Mouse (Mus musculus): Measurements from ENCODE around the gene Rasl10b.

Rasl10b gene

DNA sequence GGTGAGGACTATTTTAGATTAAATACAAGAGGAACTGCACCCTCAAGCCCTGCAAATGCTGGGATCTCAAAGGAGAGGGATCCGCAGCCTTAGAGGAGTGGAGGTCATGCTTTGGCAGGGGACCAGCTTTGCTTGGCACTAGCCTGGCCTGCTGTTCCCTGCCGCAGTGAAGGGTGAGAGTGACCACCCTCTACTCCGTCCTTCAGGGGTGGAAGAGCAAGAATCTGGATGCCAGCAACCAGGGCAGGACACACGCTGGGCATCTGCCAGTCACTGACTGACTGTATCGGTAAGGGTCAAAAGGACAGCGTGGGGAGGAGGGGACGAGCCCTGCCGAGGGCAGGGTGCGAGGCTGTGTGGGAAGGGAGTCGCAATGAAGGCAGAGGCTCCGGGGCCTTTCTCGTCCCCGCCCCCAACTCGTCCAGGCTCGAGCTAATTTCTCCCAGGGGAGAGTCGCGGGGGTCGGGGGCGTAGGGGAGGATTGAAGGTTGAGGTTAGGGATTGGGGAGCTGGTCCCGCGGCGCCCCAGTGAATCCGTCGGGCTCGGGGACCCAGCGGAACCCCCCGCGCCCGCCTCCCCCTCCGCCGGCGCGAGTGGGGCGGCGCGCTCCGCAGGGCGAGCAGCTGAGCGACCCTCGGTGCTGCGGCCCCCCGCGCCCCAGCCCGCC lies at the start of gene Rasl10b:
Rasl10b (plus strand) TSS at position 51 of the 668 bp plus-strand sequence.
- DNase-seq, result no peak

DNA sequence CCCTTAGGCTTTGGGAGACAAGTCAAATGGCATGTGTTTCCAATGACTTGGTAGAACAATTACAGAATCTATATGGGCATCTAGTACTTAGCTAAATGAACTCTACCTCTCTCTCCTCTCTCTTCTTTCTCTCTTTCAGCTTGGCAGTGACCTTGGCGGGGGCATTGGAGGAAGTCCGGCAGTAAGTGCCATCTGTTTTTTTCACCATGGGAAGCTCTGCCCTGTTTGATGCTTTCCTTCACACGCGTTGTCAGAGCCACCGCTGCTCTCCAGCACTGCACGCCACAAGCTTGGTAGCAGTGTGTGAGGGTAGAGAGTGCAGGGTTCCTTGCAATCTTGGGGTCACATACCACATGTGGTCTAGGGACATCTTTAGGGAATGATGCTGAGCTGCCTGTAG lies 44.3 kb upstream of the Rasl10b start:
- no peak for DNase-seq

DNA sequence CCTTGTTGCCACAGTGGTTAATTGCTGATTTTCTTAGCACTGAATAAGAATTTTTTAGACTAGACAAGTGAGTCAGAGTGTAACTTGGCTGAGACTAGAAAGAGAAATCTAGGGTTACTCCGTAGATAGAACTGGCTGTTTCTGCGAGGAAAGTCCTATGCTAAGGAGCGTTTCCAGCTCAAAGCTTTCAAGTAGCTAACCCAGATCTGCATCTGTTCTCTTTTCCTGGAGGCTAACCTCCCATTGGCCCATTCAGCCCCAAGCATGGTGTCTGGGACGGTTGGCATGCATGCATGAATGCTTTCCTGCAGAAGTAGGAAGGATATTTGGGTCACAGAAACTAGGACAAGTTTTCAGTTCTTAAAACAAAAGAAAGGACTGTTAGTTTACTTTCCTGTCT lies 37.7 kb upstream of the Rasl10b start:
- DNase-seq, result no peak

DNA sequence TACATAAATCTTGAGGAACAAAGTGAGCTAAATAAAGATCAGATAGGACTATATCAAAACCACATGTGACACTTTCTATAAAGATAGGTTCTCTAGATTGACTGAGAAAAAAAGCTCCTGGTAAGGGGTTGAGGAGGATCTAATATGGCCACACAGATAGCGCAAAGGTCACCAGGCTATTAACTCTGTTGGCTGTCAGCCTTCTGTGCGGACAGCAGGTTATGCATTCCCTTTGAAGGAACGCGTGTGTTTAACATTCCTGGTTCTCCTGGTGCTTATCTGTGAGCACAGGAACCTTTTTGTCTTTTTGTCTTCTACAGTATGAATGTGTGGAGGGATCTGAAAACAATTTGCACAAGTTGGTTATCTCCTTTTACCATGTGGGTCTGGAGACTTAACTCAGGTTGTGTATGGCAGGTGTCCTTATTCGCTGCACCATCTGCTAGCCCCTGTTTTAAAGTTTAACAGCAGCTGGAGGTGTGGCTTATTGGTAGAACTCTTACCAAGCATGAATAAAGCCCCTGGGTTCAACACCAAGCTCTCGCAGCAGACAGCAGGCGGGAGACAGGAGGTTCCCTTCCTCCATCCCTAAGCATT lies 29.1 kb upstream of the Rasl10b start:
- no peak for DNase-seq

GRCm38 (mm10) chr11:83382876-83383531 lies 25.9 kb upstream of the Rasl10b start:
- no peak for DNase-seq

GRCm38 (mm10) chr11:83383532-83383887 lies 25.4 kb upstream of the Rasl10b start:
- no peak for DNase-seq

DNA sequence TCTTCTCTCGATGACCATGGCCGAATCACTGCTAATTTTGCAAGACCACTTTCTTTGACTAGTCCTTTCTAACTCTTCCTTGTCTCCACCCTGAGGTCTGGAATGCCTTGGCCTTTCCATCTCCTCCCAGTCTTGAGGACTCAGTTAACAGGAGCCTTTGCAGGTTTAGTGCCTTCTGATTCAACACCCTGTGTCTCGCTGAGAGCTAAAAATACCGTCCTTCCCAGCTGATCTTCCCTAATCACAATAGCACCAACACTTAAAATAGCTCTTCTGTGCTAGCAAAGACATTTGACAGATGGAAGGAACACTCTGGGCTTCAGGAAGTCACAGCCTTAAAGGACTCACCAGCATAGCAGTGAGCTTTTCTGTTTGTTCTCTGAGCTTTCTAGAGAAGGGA lies 15.9 kb upstream of the Rasl10b start:
- no peak for DNase-seq

DNA sequence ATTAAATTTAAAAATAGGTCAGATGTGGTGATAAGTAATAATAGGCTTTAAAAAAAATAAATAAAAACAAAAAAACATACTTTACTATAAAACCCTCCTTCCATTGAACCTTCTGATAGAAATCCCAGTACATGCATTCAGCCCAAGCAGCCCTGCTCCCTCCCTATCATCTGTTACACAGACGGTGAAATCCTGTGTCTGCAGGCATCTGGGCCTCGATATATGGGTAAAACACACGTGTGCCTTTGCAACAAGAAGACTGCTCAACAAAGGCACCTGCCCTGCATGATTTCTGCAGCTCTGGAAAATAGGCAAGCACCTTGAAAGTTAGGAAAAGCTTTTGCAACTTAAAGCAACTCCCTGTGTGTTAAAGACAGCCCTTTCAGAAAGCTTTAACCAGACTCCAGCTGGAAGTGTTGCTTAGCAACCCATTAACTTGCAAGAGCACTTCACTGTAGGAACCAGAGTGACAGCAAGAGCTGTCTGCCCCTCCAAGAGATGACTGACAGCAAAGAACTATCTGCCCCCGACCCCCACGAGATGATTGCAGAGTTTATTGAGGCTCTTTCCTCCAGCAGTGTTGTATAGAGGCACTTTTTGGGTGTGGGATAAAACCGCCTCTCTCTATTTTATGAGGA lies 14.0 kb upstream of the Rasl10b start:
- no peak for DNase-seq

DNA sequence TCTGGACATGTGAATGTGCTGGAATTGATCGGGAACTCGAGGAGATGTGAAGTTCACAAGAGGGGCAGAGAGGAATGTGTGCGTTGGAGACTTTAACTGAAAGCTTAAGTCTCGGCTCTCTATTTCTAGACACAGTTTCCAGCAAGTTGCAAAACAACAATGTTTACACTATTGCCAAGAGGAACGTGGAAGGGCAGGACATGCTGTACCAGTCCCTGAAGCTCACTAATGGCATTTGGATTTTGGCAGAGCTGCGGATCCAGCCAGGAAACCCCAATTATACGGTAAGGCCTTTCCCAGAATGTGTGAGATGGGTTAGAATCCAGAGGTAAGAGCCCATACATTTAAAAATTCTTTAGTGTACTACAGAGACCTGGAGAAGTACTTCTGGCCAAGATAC lies 11.3 kb upstream of the Rasl10b start:
- no peak for DNase-seq

DNA sequence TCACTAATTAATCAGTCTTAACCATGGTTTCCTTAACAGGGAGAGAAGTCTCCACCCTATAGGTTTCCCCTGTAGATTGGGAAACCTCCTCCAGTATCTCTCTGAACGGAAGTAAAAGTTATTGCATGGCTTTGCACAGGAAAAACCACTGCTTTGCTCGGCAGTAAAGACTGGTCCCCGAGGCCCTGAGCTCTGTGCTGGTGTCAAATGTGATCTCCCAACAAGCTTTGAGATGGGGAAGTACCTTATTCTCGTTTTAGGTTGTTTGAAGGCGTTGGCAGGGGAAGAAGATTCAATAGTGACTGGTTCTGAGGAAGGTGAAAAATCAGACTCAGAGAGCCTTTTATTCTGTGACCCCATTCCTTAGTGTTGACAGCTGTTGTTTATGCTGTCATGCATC lies 10.2 kb upstream of the Rasl10b start:
- no peak for DNase-seq

DNA sequence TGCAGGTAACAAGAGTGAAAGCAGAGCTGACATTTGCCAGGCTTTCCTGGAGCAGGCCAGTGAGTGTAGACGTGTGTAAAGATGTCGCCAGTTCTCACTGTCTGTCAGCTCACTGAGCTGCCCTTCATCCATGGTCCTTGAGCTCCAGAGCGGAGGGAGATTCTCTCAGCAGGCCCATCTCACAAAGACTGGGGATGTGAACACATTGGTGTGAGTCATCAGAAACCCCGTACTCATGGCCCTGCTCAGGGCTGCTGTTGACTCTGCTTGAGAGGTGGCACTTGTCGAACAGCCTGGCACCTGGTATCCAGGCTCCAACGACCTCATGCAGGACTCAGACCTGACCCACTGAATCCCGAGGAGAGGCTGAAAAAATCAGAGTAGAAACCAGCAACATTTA lies 5.2 kb upstream of the Rasl10b start:
- no peak for DNase-seq

DNA sequence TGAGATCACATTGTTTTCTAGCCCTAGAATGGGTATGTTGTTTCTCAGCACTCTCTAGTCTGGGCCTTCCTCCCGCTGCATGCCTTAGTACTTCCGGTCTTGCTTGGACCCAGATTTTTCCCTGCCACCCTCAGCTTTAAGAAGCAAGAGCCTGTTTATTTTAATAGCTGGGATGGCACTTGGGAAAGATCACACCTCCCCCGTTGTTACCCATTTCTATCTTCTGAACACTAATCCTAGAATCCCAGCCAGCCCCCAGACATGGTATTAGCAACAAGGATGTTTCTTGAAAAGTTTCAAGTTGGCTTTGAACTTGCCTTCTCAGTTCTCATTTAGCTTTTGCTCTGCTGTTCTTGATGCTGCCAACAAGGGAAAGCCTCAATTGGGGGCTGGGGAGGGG lies 2.5 kb upstream of the Rasl10b start:
- DNase-seq, result no peak

GRCm38 (mm10) chr11:83408242-83408641 lies 695 bp upstream of the Rasl10b start:
- DNase-seq, result no peak

DNA sequence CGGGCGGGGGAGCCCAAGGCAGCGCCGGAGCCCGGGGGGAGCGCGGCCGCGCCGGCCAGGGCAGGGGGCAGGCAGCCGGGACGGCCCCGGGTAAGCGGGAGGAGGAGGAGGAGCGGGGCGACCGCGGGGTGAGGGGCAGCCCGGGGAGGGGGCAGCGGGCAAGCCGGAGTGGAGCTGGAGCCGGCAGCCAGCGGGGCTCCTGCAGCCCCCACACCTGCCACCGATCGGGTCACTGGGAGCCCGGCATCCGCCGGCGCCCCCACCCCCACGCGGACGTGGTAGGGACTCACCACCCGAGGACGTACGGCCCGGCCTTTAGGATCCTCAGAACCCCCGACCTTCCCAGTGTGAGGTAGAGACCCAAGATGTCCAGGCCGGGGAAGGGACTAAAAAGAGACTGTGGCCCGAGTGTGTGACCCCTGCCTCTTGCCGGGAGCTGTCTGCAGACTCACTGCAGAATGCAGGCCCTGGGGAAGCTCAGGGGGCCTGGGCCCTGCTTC lies 905 bp downstream of the Rasl10b start:
- DNase-seq, result no peak

GRCm38 (mm10) chr11:83410510-83410909 lies 1.6 kb downstream of the Rasl10b start:
- no peak for DNase-seq

DNA sequence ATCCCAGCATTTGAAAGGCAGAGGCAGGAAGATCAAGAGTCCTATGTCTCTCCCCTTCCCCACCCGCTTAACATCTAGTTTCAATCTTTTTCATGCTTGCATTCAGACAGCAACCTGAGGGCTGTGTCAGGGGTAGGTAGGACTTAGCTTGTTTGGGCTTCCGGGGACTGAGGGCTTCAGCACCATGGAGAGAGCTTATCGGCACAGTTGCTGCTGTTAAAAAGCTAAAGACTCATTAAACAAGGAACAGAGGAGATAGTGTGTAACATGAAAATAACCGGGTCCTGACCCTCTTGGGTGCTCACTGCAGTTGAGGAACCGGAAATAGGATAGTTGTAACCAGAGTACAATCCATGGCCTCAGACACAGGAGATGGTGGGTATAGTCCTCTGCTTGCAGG lies 8.1 kb downstream of the Rasl10b start:
- peak; percentile 66 for DNase-seq

GRCm38 (mm10) chr11:83417708-83418107 lies 8.8 kb downstream of the Rasl10b start:
- no peak for DNase-seq

DNA sequence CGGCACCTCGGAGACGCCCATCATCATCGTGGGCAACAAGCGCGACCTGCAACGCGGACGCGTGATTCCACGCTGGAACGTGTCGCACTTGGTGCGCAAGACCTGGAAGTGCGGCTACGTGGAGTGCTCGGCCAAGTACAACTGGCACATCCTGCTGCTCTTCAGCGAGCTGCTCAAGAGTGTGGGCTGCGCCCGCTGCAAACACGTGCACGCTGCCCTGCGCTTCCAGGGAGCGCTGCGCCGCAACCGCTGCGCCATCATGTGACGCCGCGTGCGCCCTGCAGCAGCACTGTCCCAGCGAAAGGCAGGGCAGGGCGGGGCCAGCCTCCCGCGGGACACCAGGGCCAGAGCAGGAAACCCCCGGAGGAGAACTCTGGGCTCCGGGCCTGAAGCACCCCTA lies 9.6 kb downstream of the Rasl10b start:
- no peak for DNase-seq

- DNase-seq, result no peak
Measured at GRCm38 (mm10) chr11:83420338-83420737, 11.4 kb downstream of the Rasl10b start.

DNA sequence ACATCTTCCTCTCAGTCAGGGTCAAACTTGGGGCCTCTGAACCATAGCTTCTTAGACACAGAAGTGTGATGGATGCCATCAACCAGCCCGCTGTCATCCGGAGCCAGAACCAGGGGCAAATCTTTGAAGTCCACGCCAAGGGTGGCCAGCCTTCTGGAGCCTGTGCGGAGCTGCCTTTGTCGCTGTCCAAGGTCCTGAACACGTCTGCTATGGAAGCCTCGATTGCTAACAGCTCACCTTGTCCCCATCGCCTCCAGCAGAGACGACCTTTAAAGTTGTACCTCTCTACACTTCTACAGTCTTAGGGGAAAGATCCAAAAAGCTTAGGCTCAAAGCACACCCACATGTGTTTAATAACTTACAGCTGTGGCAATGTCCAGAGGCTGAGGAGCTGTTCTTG lies 12.4 kb downstream of the Rasl10b start:
- DNase-seq, result peak; percentile 58

GRCm38 (mm10) chr11:83424681-83425080 lies 15.7 kb downstream of the Rasl10b start:
- peak; percentile 70 for DNase-seq

DNA sequence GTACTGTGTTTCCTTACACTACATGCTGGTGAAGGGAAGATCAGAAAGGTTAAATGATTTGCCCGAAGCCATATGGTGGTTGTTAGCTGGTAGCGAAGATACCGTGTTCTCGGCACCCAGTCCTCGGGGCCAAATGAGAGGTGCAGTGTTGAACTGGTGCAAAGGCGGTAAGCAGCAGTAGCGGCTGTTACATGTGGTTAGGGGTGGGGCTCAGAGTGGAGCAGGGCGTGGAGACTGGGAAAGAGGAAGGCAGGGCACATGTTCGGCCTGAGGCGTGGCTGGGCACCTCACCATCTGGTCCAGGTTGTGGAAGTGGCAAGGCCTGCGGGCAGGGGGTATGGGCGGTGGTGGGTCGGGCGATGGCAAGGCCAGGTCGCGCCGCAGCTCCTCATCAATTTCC lies 18.0 kb downstream of the Rasl10b start:
- peak; percentile 28 for DNase-seq

DNA sequence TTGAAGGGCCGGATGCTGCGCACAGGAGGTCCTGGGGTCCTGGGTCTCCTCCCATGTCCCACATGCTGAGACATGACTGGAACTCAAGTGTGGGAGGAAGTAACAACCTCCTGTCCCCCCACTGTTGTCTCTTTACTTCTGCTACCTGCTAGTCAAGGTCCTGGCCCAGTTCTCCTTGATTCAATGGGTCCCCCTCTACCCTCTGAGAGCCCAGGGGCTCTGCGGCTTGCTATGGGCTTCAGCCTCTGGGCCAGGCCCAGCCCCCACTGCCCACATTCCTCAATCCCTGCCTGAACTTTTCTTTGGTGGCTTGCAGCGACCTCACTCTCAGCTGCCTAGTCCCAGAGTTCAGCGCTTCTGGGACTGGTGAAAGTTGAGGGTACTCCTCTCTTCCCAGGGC lies 20.4 kb downstream of the Rasl10b start, which contains the start of gene Gas2l2:
Gas2l2 (minus strand) TSS at position 101 of the 400 bp plus-strand sequence.
- no peak for DNase-seq

DNA sequence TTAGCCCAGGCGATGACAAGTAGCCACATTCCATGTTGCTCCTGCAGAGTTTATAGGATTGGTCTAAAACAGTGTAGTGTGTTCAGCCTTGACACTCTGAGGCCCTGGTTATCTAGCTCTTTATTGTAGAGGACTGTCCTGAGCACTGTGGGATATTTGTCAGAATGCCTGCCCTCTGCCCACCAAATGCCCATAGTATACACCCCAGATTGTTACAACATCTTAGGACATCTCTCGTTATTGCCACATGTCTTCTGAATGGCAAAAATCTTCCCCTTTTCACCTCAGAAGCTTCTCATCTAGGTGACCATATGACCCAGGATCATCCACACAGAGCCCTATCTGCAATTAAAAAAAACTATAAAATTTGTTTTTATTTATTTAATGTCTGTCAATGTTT lies 23.6 kb downstream of the Rasl10b start:
- no peak for DNase-seq
